Mouse (Mus musculus): ENCODE results near the gene Lrriq3. TPM values are rescaled to one million over a fixed set of nuclear protein-coding genes. Genes with fewer than 3 reads are reported as not detected.
A peak's percentile ranks its signal among the peaks of the same experiment; 100 is the strongest.

Gene Lrriq3
- total RNA-seq, 1 experiment: 0.45 TPM

GRCm38 (mm10) chr3:155092081-155092480, 1.2 kb upstream of the Lrriq3 start:
- Histone ChIP-seq H3K27ac (ENCODE audit: insufficient read depth, low read depth, low read length, poor library complexity, severe bottlenecking) (no peak overlapping the region), H3K36me3 (ENCODE audit: control insufficient read depth, insufficient read depth, low read length, poor library complexity, severe bottlenecking) (peaks cover 2% of the 10 kb centered on the region; the same call in 1 of the 2 replicates), H3K9me3 (ENCODE audit: control insufficient read depth, insufficient read depth, low read depth, low read length) (no peaks in the 10 kb centered on the region), H3K4me3 (ENCODE audit: insufficient read depth in 1 of 2, low read depth in 1 of 2, low read length in 2 of 2, poor library complexity in 1 of 2, severe bottlenecking in 1 of 2) (peak overlapping the region in 1 of 2 experiments; percentile 80; a peak in 2 of 4 replicates), H3K9ac (ENCODE audit: insufficient read depth, low read depth, low read length, poor library complexity, severe bottlenecking) (no peak overlapping the region), H3K4me1 (ENCODE audit: control insufficient read depth in 2 of 2, insufficient read depth in 2 of 2, low read length in 2 of 2, poor library complexity in 1 of 2) (no peaks in the 10 kb centered on the region)
- in situ Hi-C loops (cut with MboI; ENCODE audit: low sequenced_read_pairs in 2 of 2, unreplicated experiment in 2 of 2): no loop called here
- no peak for DNase-seq (ENCODE audit: low read depth, low spot score)
- TF ChIP-seq MAFK (IDR thresholded peaks at IDR 0.05; ENCODE audit: insufficient read depth, low read depth, low read length) (no peak), ZC3H11A (IDR thresholded peaks at IDR 0.05; ENCODE audit: borderline replicate concordance, low read depth, low read length) (no peak), CHD2 (IDR thresholded peaks at IDR 0.05; ENCODE audit: low read depth, low read length) (no peak), ZNF384 (IDR thresholded peaks at IDR 0.05; ENCODE audit: low read depth, low read length) (no peak), HCFC1 (IDR thresholded peaks at IDR 0.05; ENCODE audit: borderline replicate concordance, insufficient read depth, low read length) (no peak)

DNA sequence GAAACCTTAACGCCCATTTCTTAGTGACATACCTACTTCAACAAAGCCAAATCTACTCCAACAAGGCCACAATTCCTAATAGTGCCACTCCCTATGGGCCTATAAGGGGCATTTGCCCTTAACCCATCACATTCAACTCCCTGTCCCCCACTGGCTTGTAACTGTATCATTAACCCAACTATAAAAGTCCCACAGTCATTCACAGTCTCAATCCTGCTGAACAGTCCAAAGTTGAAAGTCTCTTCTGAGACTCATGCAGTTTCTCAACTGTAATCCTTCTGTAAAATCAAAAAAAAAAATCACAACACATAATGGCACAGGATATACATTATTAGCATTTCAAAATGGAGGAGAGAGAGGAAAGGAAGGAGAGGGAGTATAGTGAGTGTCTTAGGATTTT, 6.0 kb downstream of the Lrriq3 start:
- Histone ChIP-seq H3K9me3 (ENCODE audit: control insufficient read depth, insufficient read depth, low read depth, low read length) (no peaks in the 10 kb centered on the region), H3K4me3 (ENCODE audit: insufficient read depth in 1 of 2, low read depth in 1 of 2, low read length in 2 of 2, poor library complexity in 1 of 2, severe bottlenecking in 1 of 2) (no peak overlapping the region), H3K4me1 (ENCODE audit: control insufficient read depth in 2 of 2, insufficient read depth in 2 of 2, low read length in 2 of 2, poor library complexity in 1 of 2) (no peaks in the 10 kb centered on the region), H3K36me3 (ENCODE audit: control insufficient read depth, insufficient read depth, low read length, poor library complexity, severe bottlenecking) (no peaks in the 10 kb centered on the region), H3K27ac (ENCODE audit: insufficient read depth, low read depth, low read length, poor library complexity, severe bottlenecking) (no peak overlapping the region), H3K9ac (ENCODE audit: insufficient read depth, low read depth, low read length, poor library complexity, severe bottlenecking) (no peak overlapping the region)
- in situ Hi-C loops (cut with MboI; ENCODE audit: low sequenced_read_pairs in 2 of 2, unreplicated experiment in 2 of 2): no loop called here
- TF ChIP-seq CHD2 (IDR thresholded peaks at IDR 0.05; ENCODE audit: low read depth, low read length): no peak
- no peak for TF ChIP-seq MAFK (IDR thresholded peaks at IDR 0.05; ENCODE audit: insufficient read depth, low read depth, low read length)
- TF ChIP-seq ZC3H11A (IDR thresholded peaks at IDR 0.05; ENCODE audit: borderline replicate concordance, low read depth, low read length): no peak
- TF ChIP-seq HCFC1 (IDR thresholded peaks at IDR 0.05; ENCODE audit: borderline replicate concordance, insufficient read depth, low read length): no peak
- TF ChIP-seq ZNF384 (IDR thresholded peaks at IDR 0.05; ENCODE audit: low read depth, low read length): no peak
- no peak for DNase-seq (ENCODE audit: low read depth, low spot score)

DNA sequence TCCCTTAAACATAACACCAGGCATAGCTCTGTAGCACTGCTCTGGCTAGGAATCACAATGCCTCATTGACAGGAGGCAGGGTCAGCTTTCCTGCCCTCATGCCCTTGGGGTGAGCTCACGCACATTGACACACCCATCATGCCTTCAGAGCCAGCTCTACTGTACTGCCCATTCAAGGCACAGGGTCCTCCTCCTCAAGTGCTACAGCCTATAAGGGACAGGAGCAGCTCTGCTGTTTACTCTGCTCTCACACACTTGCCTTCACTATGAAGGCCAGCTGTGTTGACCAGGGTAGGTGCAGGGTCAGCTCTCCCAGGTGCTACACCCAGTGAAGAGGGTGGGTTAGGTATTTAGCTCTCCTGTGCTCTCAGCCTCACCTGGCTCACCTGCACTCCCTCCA, 12.7 kb downstream of the Lrriq3 start:
- no peak overlapping the region for H3K27ac ChIP-seq (ENCODE audit: insufficient read depth, low read depth, low read length, poor library complexity, severe bottlenecking)
- no peak for DNase-seq (ENCODE audit: low read depth, low spot score)
- TF ChIP-seq MAFK (IDR thresholded peaks at IDR 0.05; ENCODE audit: insufficient read depth, low read depth, low read length) (no peak), ZC3H11A (IDR thresholded peaks at IDR 0.05; ENCODE audit: borderline replicate concordance, low read depth, low read length) (no peak), HCFC1 (IDR thresholded peaks at IDR 0.05; ENCODE audit: borderline replicate concordance, insufficient read depth, low read length) (no peak), CHD2 (IDR thresholded peaks at IDR 0.05; ENCODE audit: low read depth, low read length) (no peak), ZNF384 (IDR thresholded peaks at IDR 0.05; ENCODE audit: low read depth, low read length) (no peak)
- H3K36me3 ChIP-seq (ENCODE audit: control insufficient read depth, insufficient read depth, low read length, poor library complexity, severe bottlenecking): no peaks in the 10 kb centered on the region
- H3K9ac ChIP-seq (ENCODE audit: insufficient read depth, low read depth, low read length, poor library complexity, severe bottlenecking): no peak overlapping the region
- no peaks in the 10 kb centered on the region for H3K9me3 ChIP-seq (ENCODE audit: control insufficient read depth, insufficient read depth, low read depth, low read length)
- H3K4me3 ChIP-seq (ENCODE audit: insufficient read depth in 1 of 2, low read depth in 1 of 2, low read length in 2 of 2, poor library complexity in 1 of 2, severe bottlenecking in 1 of 2): no peak overlapping the region
- in situ Hi-C loops (cut with MboI; ENCODE audit: low sequenced_read_pairs in 2 of 2, unreplicated experiment in 2 of 2): no loop called here
- no peaks in the 10 kb centered on the region for H3K4me1 ChIP-seq (ENCODE audit: control insufficient read depth in 2 of 2, insufficient read depth in 2 of 2, low read length in 2 of 2, poor library complexity in 1 of 2)

GRCm38 (mm10) chr3:155137737-155138136, 44.5 kb downstream of the Lrriq3 start:
- Histone ChIP-seq H3K9ac (ENCODE audit: insufficient read depth, low read depth, low read length, poor library complexity, severe bottlenecking) (no peak overlapping the region), H3K36me3 (ENCODE audit: control insufficient read depth, insufficient read depth, low read length, poor library complexity, severe bottlenecking) (no peaks in the 10 kb centered on the region), H3K27ac (ENCODE audit: insufficient read depth, low read depth, low read length, poor library complexity, severe bottlenecking) (no peak overlapping the region), H3K4me3 (ENCODE audit: insufficient read depth in 1 of 2, low read depth in 1 of 2, low read length in 2 of 2, poor library complexity in 1 of 2, severe bottlenecking in 1 of 2) (no peak overlapping the region), H3K4me1 (ENCODE audit: control insufficient read depth in 2 of 2, insufficient read depth in 2 of 2, low read length in 2 of 2, poor library complexity in 1 of 2) (no peaks in the 10 kb centered on the region), H3K9me3 (ENCODE audit: control insufficient read depth, insufficient read depth, low read depth, low read length) (no peaks in the 10 kb centered on the region)
- DNase-seq (ENCODE audit: low read depth, low spot score): no peak
- in situ Hi-C loops (cut with MboI; ENCODE audit: low sequenced_read_pairs in 2 of 2, unreplicated experiment in 2 of 2): no loop called here
- no peak for TF ChIP-seq ZNF384 (IDR thresholded peaks at IDR 0.05; ENCODE audit: low read depth, low read length)
- TF ChIP-seq MAFK (IDR thresholded peaks at IDR 0.05; ENCODE audit: insufficient read depth, low read depth, low read length): no peak
- no peak for TF ChIP-seq HCFC1 (IDR thresholded peaks at IDR 0.05; ENCODE audit: borderline replicate concordance, insufficient read depth, low read length)
- no peak for TF ChIP-seq ZC3H11A (IDR thresholded peaks at IDR 0.05; ENCODE audit: borderline replicate concordance, low read depth, low read length)
- TF ChIP-seq CHD2 (IDR thresholded peaks at IDR 0.05; ENCODE audit: low read depth, low read length): no peak

DNA sequence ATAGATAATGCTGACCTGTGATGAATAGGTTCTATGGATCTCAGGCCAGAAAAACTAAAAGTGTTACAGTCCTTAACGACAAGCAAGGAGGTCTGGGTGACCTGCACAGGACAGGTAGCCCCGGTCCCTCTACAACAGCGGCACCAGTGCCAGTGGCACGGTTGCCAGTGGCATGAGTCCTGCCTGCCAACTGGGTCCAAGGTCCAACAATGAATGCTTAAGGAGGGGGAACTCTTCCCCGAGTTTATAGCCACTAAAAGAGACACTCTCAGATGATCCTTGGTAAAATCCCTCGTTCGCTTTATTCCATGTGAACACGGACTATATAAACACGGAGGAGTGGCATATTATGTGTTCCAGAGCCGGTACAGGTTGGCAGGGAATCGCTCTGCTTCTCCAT, 47.8 kb downstream of the Lrriq3 start:
- Histone ChIP-seq H3K9me3 (ENCODE audit: control insufficient read depth, insufficient read depth, low read depth, low read length) (no peaks in the 10 kb centered on the region), H3K36me3 (ENCODE audit: control insufficient read depth, insufficient read depth, low read length, poor library complexity, severe bottlenecking) (no peaks in the 10 kb centered on the region), H3K9ac (ENCODE audit: insufficient read depth, low read depth, low read length, poor library complexity, severe bottlenecking) (no peak overlapping the region), H3K4me3 (ENCODE audit: insufficient read depth in 1 of 2, low read depth in 1 of 2, low read length in 2 of 2, poor library complexity in 1 of 2, severe bottlenecking in 1 of 2) (no peak overlapping the region), H3K4me1 (ENCODE audit: control insufficient read depth in 2 of 2, insufficient read depth in 2 of 2, low read length in 2 of 2, poor library complexity in 1 of 2) (no peaks in the 10 kb centered on the region), H3K27ac (ENCODE audit: insufficient read depth, low read depth, low read length, poor library complexity, severe bottlenecking) (no peak overlapping the region)
- TF ChIP-seq ZC3H11A (IDR thresholded peaks at IDR 0.05; ENCODE audit: borderline replicate concordance, low read depth, low read length): no peak
- TF ChIP-seq HCFC1 (IDR thresholded peaks at IDR 0.05; ENCODE audit: borderline replicate concordance, insufficient read depth, low read length): no peak
- TF ChIP-seq MAFK (IDR thresholded peaks at IDR 0.05; ENCODE audit: insufficient read depth, low read depth, low read length): no peak
- no peak for TF ChIP-seq ZNF384 (IDR thresholded peaks at IDR 0.05; ENCODE audit: low read depth, low read length)
- no peak for TF ChIP-seq CHD2 (IDR thresholded peaks at IDR 0.05; ENCODE audit: low read depth, low read length)
- in situ Hi-C loops (cut with MboI; ENCODE audit: low sequenced_read_pairs in 2 of 2, unreplicated experiment in 2 of 2): no loop called here
- DNase-seq (ENCODE audit: low read depth, low spot score): no peak
